Mouse (Mus musculus) bone marrow, adult 2 months (tissue): ENCODE measurements around the gene Slc9a8. TPM values are rescaled to one million over a fixed set of nuclear protein-coding genes. Genes with fewer than 3 reads are reported as not detected.
"Not testable (repeated sequence)": the region's sequence is repeated elsewhere in the genome, so short reads cannot be mapped to it uniquely, and the experiment has no call there.

Experiments used
- H3K27ac ChIP-seq: fragments of 200-500 bp; 2 replicates; pipeline ENCODE4 v1.5.1; 2012; ENCODE audit warnings: low read depth, mild to moderate bottlenecking, control low read depth, inconsistent platforms, low read length; ENCODE audit not compliant: control insufficient read depth, poor library complexity, insufficient read depth
- H3K4me1 ChIP-seq: fragments of 200-500 bp; 2 replicates; pipeline ENCODE4 v1.6.1; 2011; ENCODE audit warnings: low read length; ENCODE audit not compliant: control insufficient read depth, insufficient read depth
- H3K4me3 ChIP-seq: fragments of 200-500 bp; replicated peaks from 2 replicates; pipeline ENCODE3; 2011; ENCODE audit warnings: mild to moderate bottlenecking, low read depth, low read length, control low read depth; ENCODE audit not compliant: control insufficient read depth
- CTCF ChIP-seq: fragments of 200-500 bp; IDR thresholded peaks from 2 replicates; pipeline ENCODE4 v1.5.1; 2011; ENCODE audit warnings: low read length, control low read depth; ENCODE audit not compliant: control insufficient read depth, insufficient read depth
- POLR2A ChIP-seq: fragments of 200-500 bp; IDR thresholded peaks from 2 replicates; pipeline ENCODE4 v1.6.1; 2011; ENCODE audit warnings: low read depth, mild to moderate bottlenecking, control low read depth, low read length, borderline replicate concordance; ENCODE audit not compliant: control insufficient read depth
- WGBS: fragments of 180-500 bp; shearing (Covaris S2); methylation state at CpG from one replicate; pipeline ENCODE4 v1.1.7; 2018; 5-methylcytosine and 5-hydroxymethylcytosine counted together
- polyA plus RNA-seq: library from polyadenylated mRNA; stranded (reverse); fragments of >200 nt; gene quantifications from 2 replicates; pipeline ENCODE4 v1.2.4, GENCODE M21; 2011; ENCODE audit warnings: low replicate concordance; ENCODE audit not compliant: missing spikeins, insufficient read depth, insufficient read length

Gene Slc9a8
- polyA plus RNA-seq, 1 experiment: 49.4 TPM

DNA sequence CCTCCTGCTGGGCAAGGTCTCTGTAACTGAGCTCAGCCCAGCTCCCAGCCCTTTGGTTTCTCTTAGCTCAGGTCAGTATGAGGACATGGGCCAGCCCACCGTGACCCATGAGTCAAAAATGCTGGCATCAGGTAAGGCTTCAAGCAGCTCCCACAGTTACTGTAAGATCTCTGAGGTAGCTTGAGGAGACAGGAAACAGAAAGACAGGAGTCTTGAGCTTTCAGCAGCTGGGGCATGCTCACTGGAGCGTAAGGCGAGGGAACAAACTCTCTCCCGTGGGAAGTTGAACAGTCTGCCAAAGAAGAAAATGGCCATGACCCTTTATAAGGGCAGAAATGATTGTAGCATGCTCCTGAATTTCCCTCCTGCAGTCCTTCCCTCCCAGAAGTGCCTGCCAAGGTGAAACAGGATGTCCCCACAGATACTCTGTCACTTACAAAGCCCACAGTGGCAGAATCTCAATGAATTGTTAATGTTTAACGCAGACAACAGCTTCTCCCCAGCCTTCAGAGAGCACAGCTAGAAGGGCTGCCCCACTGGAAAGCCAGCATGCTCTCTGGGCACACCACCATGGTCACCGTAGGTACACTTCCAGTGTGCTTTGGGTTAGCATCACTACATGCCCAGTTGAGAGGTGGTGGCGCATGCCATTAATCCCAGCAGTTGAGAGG, 40.8 kb upstream of the Slc9a8 start:
- no peak overlapping the region for H3K27ac ChIP-seq
- TF ChIP-seq POLR2A (no peak), CTCF (no peak)
- peaks cover 11% of the 10 kb centered on the region for H3K4me1 ChIP-seq
- H3K4me3 ChIP-seq: no peak overlapping the region
- 72% methylated on average over 7 of the region's 7 CpGs for WGBS

DNA sequence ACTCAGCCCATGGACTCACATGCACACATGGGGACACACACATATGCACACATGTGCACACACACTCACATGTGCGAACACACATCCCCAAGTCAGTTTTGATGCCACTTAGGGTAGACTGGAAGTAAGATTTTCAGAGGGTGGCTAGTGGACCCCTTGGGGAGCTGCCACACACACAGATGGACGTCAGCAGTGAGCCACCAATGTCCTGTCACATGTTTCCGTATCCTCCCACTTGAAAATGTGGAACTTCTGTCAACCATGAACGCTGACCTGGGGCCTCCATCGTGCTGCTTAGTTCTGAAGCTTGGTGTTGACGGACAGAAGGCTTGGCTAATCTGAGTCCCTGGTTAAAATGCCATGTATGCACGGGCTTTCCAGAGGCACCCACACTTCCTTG, 39.9 kb upstream of the Slc9a8 start:
- peak overlapping the region; percentile 60; the same call in 1 of the 2 replicates for H3K27ac ChIP-seq
- H3K4me1 ChIP-seq: peaks cover 10% of the 10 kb centered on the region
- WGBS: 15% methylated on average over 7 of the region's 7 CpGs
- no peak overlapping the region for H3K4me3 ChIP-seq
- no peak for TF ChIP-seq CTCF
- no peak for TF ChIP-seq POLR2A

DNA sequence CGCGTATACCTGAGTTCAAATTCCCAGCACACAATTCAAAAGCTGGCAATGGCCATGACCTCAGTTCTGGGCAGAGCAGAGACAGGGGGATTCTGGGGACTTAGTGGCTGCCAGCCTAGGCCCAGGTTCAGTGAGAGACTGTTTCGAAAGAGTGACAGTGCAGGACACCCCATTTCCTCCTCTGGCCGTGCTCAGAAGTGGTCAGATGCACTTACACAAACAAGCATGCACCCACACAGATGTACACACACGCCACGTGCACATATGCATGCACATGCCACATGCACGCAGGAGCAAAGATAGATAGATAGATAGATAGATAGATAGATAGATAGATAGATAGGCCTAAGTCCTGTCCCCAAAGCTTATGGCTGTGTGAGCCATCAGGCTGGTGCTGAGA, 39.1 kb upstream of the Slc9a8 start:
- peak overlapping the region; percentile 49 for H3K27ac ChIP-seq
- WGBS: 50% methylated on average over 7 of the region's 7 CpGs
- H3K4me3 ChIP-seq: no peak overlapping the region
- H3K4me1 ChIP-seq: peaks cover 10% of the 10 kb centered on the region
- TF ChIP-seq CTCF (peak; percentile 3; the same call in 1 of the 2 replicates), POLR2A (no peak)

DNA sequence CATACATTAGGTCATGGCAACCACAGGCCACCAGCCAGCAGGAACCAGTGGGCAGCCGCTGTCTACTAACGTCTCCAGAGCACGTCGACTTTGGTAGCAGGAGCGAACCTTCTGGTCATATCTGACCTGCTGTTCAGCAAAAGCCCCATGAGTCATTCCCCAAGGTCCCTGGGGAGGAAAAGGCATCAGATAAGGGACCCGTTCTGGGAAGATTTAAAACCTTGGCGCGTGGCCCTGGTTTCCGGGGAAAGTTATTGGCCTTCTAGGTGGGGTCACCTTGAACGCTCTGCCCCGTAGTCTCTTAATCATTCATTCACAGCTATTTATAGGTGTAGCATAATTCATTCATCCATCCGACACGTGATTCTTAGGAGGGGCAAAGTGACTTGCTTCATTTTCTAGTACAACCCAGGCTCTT, 37.8 kb upstream of the Slc9a8 start:
- WGBS: 37% methylated on average over 13 of the region's 13 CpGs
- TF ChIP-seq CTCF: no peak
- no peak overlapping the region for H3K27ac ChIP-seq
- no peak overlapping the region for H3K4me3 ChIP-seq
- H3K4me1 ChIP-seq: peaks cover 10% of the 10 kb centered on the region

DNA sequence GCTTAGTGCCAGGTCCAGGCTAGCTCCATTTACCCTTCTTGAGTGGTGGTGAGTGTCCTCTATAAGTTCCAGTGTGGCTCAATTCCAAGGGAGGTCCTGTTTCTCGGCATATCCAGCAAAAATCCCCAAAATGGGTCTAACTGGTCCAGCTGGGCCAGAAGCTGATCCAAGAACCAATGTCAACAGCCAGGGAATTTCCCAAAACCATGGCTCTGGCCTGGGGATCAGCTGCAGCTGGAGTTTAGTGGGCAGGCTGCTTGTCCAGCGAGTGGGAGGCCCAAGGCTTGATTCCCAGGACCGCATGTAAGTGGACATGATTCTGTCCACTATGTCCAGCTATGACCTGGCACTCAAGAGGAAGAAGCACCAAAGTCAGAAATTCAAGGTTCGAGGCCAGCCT, 35.1 kb upstream of the Slc9a8 start:
- Histone ChIP-seq H3K4me1 (peaks cover 6% of the 10 kb centered on the region; the same call in 1 of the 2 replicates), H3K27ac (no peak overlapping the region), H3K4me3 (no peak overlapping the region)
- TF ChIP-seq CTCF (no peak), POLR2A (no peak)
- WGBS: 73% methylated on average over 4 of the region's 4 CpGs

DNA sequence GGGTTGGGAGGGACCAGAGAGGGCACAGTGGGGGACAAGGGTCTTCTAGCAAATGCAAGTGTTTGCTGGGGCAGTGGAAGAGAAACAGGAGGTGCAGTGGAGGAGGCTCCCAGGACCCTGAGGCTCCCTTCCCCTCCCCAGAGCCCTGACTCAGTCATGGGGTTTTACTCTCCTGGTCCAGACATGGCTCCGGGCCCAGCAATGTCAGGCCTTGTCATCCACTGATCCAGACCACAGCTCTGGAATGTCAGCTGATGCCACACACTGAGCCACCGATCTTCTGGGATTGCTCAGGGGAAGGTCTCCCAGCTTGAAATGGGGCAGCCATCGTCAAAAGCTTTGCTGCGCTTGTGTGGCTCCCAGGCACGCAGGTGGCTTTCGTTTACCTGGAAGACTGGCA, 34.5 kb upstream of the Slc9a8 start:
- Histone ChIP-seq H3K4me3 (no peak overlapping the region), H3K4me1 (peaks cover 5% of the 10 kb centered on the region; the same call in 1 of the 2 replicates), H3K27ac (no peak overlapping the region)
- TF ChIP-seq CTCF (no peak), POLR2A (no peak)
- 86% methylated on average over 6 of the region's 6 CpGs for WGBS

DNA sequence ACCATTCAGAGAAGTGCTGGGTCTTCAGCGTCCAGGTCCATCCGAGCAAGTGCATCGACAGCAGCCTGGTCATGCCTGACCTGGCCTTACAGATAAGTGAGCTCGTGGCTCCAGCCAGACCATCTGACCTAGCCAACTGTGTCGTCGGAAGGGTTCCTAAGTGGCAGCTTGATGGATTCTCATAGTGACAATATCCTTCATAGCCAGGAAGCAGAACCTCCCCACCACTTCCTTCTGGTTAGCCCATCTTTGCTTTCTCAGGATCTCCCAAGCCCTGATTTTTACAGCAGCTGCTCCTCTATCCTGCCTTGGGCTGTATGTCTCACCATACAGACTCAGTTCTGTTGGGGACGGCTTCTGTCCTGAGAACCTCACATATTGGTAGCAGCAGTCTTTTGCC, 27.1 kb upstream of the Slc9a8 start:
- H3K4me3 ChIP-seq: no peak overlapping the region
- no peak overlapping the region for H3K27ac ChIP-seq
- H3K4me1 ChIP-seq: no peaks in the 10 kb centered on the region
- WGBS: 18% methylated on average over 7 of the region's 7 CpGs
- TF ChIP-seq POLR2A (no peak), CTCF (no peak)

DNA sequence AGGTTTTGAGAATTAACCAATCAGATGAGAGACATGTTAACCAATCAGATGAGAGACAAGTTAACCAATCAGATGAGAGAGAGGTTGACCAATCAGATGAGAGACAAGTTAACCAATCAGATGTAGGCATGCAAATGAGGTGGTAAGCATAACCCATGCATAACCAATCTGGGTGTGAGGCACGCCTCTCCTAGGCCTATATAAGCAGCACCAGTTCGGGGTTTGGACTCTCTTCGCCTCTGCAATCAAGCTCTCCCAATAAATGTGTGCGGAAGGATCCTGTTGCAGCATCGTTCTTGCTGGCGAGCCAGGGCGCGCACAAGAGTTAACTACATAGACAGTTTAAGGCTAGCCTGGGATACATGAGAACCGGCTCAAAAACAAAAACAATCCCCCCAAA, 25.1 kb upstream of the Slc9a8 start:
- H3K27ac ChIP-seq, H3K4me3 ChIP-seq, H3K4me1 ChIP-seq: not testable (repeated sequence)
- 88% methylated on average over 9 of the region's 9 CpGs for WGBS

DNA sequence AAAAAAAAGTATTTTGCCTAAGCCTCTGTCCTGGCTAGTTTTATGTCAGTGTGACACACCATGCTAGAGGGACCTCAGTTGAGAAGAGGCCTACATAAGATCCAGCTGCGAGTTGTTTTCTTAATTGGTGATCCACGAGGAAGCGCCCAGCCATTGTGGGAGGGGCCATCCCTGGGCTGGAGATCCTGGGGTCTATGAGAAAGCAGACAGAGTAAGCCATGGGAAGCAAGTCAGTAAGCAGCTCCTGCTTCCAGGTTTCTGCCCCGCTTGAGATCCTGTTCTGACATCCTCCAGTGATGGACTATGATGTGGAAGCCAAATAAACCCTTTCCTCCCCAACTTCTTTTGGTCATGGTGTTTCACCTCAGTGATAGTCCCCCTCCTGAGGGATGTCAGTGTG, 22.5 kb upstream of the Slc9a8 start:
- TF ChIP-seq CTCF (no peak), POLR2A (no peak)
- H3K4me3 ChIP-seq: no peak overlapping the region
- WGBS: 74% methylated on average over 4 of the region's 4 CpGs

More for the DNA sequence above, 22.5 kb upstream of the Slc9a8 start:
- H3K4me1 ChIP-seq: no peaks in the 10 kb centered on the region
- no peak overlapping the region for H3K27ac ChIP-seq
